Mouse (Mus musculus) CD8-positive naive resting alpha-beta T cell, adult 2 months (primary cell): ENCODE measurements around the gene Zc3hav1.

Experiments
- DNase-seq, 2 experiments: peaks; one replicate each; pipeline ENCODE4 v3.0.0; 2022; ENCODE audit warnings: low read depth in 2 of 2, low spot score in 2 of 2

Gene Zc3hav1

GRCm38 (mm10) chr6:38353181-38353580, 1.2 kb downstream of the Zc3hav1 start:
- no peak for DNase-seq

- peak in 1 of 2 experiments; percentile 48 for DNase-seq
Observed at GRCm38 (mm10) chr6:38352451-38352850, 2.0 kb downstream of the Zc3hav1 start.

- no peak for DNase-seq
Observed at GRCm38 (mm10) chr6:38351930-38352329, 2.5 kb downstream of the Zc3hav1 start.

- DNase-seq, result no peak
Observed at GRCm38 (mm10) chr6:38349806-38350205, 4.6 kb downstream of the Zc3hav1 start.

GRCm38 (mm10) chr6:38348811-38349453, 5.5 kb downstream of the Zc3hav1 start:
- DNase-seq, result no peak

GRCm38 (mm10) chr6:38347875-38348274, 6.5 kb downstream of the Zc3hav1 start:
- no peak for DNase-seq

GRCm38 (mm10) chr6:38345796-38346195, 8.6 kb downstream of the Zc3hav1 start:
- peak; percentile 67 to 75 for DNase-seq

GRCm38 (mm10) chr6:38344006-38344670, 10.3 kb downstream of the Zc3hav1 start:
- DNase-seq, result no peak

- no peak for DNase-seq
Observed at GRCm38 (mm10) chr6:38343581-38343980, 10.8 kb downstream of the Zc3hav1 start.

GRCm38 (mm10) chr6:38342666-38342992, 11.8 kb downstream of the Zc3hav1 start:
- no peak for DNase-seq

- peak in 1 of 2 experiments; percentile 46 for DNase-seq
Observed at GRCm38 (mm10) chr6:38341751-38342665, 12.4 kb downstream of the Zc3hav1 start.

GRCm38 (mm10) chr6:38339078-38339477, 15.3 kb downstream of the Zc3hav1 start:
- no peak for DNase-seq

GRCm38 (mm10) chr6:38337951-38338350, 16.5 kb downstream of the Zc3hav1 start:
- no peak for DNase-seq

GRCm38 (mm10) chr6:38337166-38337705, 17.2 kb downstream of the Zc3hav1 start:
- DNase-seq, result no peak

GRCm38 (mm10) chr6:38335264-38335663, 19.1 kb downstream of the Zc3hav1 start:
- no peak for DNase-seq

- no peak for DNase-seq
Observed at GRCm38 (mm10) chr6:38326596-38326995, 27.8 kb downstream of the Zc3hav1 start.

- no peak for DNase-seq
Observed at GRCm38 (mm10) chr6:38320621-38321020, 33.8 kb downstream of the Zc3hav1 start.

GRCm38 (mm10) chr6:38316050-38316449, 38.4 kb downstream of the Zc3hav1 start:
- DNase-seq, result no peak

- DNase-seq, result no peak
Observed at GRCm38 (mm10) chr6:38309741-38310140, 44.7 kb downstream of the Zc3hav1 start.

- no peak for DNase-seq
Observed at GRCm38 (mm10) chr6:38304981-38305380, 49.4 kb downstream of the Zc3hav1 start.

- DNase-seq, result peak; percentile 38 to 53
Observed at GRCm38 (mm10) chr6:38298761-38299401, 55.5 kb downstream of the Zc3hav1 start, which contains the start of gene Zc3hav1l. TSS of gene Zc3hav1l (minus strand) at chr6:38299259.
